Mouse (Mus musculus): Measurements from ENCODE around the gene Dnajc2.

DNA sequence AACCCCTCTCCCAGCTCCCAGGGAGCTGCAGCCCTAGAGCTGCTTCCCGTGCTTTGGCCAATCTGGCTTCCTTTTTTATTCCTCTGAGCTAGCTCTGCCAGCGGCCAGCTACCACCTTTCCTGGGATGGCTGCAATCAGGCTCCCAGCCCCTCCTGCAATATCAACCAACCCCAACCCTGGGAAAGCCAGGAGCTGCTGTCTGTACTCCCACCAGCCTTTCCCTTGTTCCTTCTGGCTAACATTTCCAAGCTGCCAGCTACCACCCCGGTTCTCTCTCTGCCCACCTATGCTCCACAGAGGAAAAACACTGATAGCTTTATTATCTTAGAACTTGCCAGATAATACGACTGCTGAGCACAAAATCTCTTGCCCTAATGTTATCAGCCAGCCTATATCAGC, 19.8 kb upstream of the Dnajc2 start:
- no peak for TF ChIP-seq CTCF (IDR thresholded peaks at IDR 0.05; ENCODE audit: extremely low read depth, insufficient read depth, insufficient read length, insufficient replicate concordance)
- no peak for TF ChIP-seq POLR2A (IDR thresholded peaks at IDR 0.05; ENCODE audit: low read depth, low read length)

All from spleen, adult 2 months (tissue).